Mouse (Mus musculus): ENCODE measurements around the gene Msantd1. TPM values are rescaled to one million over a fixed set of nuclear protein-coding genes. Genes with fewer than 3 reads are reported as not detected.
A peak's percentile ranks its signal among the peaks of the same experiment; 100 is the strongest.

Gene Msantd1
- polyA plus RNA-seq, 1 experiment = 9.1 TPM

- H3K27ac ChIP-seq (ENCODE audit: insufficient read depth, low read length) = no peak overlapping the region
- no peak for TF ChIP-seq POLR2A (IDR thresholded peaks at IDR 0.05; ENCODE audit: extremely low read depth, insufficient read depth, low read length)
- TF ChIP-seq CTCF (IDR thresholded peaks at IDR 0.05; ENCODE audit: extremely low read depth, insufficient read depth, low read length) = no peak
- H3K4me3 ChIP-seq (ENCODE audit: insufficient read depth, low read length) = no peak overlapping the region
- peaks cover 2% of the 10 kb centered on the region; the same call in 1 of the 2 replicates for H3K4me1 ChIP-seq (ENCODE audit: control insufficient read depth, insufficient read depth, low read length)
Measured at GRCm38 (mm10) chr5:34956151-34956550, 48.3 kb downstream of the Msantd1 start.

GRCm38 (mm10) chr5:34957015-34957414 lies 49.2 kb downstream of the Msantd1 start:
- Histone ChIP-seq H3K4me3 (ENCODE audit: insufficient read depth, low read length) (no peak overlapping the region), H3K27ac (ENCODE audit: insufficient read depth, low read length) (0 out of 2 replicates have a peak overlapping the region, but pooled peaks have one; percentile 4), H3K4me1 (ENCODE audit: control insufficient read depth, insufficient read depth, low read length) (peaks cover 2% of the 10 kb centered on the region; the same call in 1 of the 2 replicates)
- TF ChIP-seq POLR2A (IDR thresholded peaks at IDR 0.05; ENCODE audit: extremely low read depth, insufficient read depth, low read length) = no peak
- TF ChIP-seq CTCF (IDR thresholded peaks at IDR 0.05; ENCODE audit: extremely low read depth, insufficient read depth, low read length) = no peak

DNA sequence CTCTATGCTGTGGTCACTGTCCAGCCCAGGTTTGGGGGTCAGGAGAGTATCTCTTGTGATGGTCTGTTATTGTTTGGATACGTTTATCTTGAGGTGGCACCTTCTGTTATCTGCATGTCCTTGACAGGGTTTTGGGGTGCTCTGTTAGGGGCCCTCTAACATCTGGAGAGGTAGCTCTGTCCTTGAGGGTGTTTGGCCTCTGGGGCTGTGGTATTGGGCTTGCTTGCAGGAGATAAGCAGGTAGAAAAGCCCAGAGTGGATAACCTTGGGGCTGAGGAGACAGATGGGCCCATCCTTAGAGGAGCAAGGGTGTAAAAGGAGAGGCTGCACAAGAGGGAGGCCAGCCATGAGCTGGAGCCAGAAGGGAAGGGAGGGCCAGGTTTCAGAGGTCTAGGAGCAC lies 52.2 kb downstream of the Msantd1 start:
- no peak overlapping the region for H3K4me3 ChIP-seq (ENCODE audit: insufficient read depth, low read length)
- H3K27ac ChIP-seq (ENCODE audit: insufficient read depth, low read length) = no peak overlapping the region
- peaks cover 2% of the 10 kb centered on the region; the same call in 1 of the 2 replicates for H3K4me1 ChIP-seq (ENCODE audit: control insufficient read depth, insufficient read depth, low read length)
- no peak for TF ChIP-seq CTCF (IDR thresholded peaks at IDR 0.05; ENCODE audit: extremely low read depth, insufficient read depth, low read length)
- TF ChIP-seq POLR2A (IDR thresholded peaks at IDR 0.05; ENCODE audit: extremely low read depth, insufficient read depth, low read length) = no peak

- Histone ChIP-seq H3K4me3 (ENCODE audit: insufficient read depth, low read length) (no peak overlapping the region), H3K27ac (ENCODE audit: insufficient read depth, low read length) (no peak overlapping the region), H3K4me1 (ENCODE audit: control insufficient read depth, insufficient read depth, low read length) (no peaks in the 10 kb centered on the region)
- TF ChIP-seq POLR2A (IDR thresholded peaks at IDR 0.05; ENCODE audit: extremely low read depth, insufficient read depth, low read length) = no peak
- TF ChIP-seq CTCF (IDR thresholded peaks at IDR 0.05; ENCODE audit: extremely low read depth, insufficient read depth, low read length) = no peak
Measured at GRCm38 (mm10) chr5:34965531-34965930, 57.7 kb downstream of the Msantd1 start.

DNA sequence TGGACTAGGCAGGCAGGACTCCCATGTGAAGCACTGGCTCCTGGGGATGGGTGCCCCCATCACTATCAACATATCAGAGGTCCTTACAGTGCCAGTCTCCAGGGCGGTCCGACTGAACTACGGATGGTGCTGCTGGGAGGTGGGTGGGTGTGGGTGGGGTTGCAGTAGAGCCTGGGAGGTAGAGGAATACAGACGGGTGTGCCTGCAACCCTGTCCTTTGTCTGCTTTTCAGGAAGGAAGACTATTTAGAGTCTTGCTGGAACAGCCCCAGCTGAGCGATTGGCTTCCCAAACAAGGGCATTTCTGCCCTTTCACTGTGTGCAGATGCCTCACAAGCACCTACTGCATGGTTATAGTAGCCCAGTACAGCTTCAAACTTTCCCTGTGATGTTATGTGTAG lies 60.6 kb downstream of the Msantd1 start:
- Histone ChIP-seq H3K27ac (ENCODE audit: insufficient read depth, low read length) (no peak overlapping the region), H3K4me1 (ENCODE audit: control insufficient read depth, insufficient read depth, low read length) (no peaks in the 10 kb centered on the region), H3K4me3 (ENCODE audit: insufficient read depth, low read length) (no peak overlapping the region)
- TF ChIP-seq CTCF (IDR thresholded peaks at IDR 0.05; ENCODE audit: extremely low read depth, insufficient read depth, low read length) (no peak), POLR2A (IDR thresholded peaks at IDR 0.05; ENCODE audit: extremely low read depth, insufficient read depth, low read length) (no peak)

- H3K4me3 ChIP-seq (ENCODE audit: insufficient read depth, low read length) = no peak overlapping the region
- H3K27ac ChIP-seq (ENCODE audit: insufficient read depth, low read length) = no peak overlapping the region
- no peaks in the 10 kb centered on the region; the same call in 1 of the 2 replicates for H3K4me1 ChIP-seq (ENCODE audit: control insufficient read depth, insufficient read depth, low read length)
- no peak for TF ChIP-seq POLR2A (IDR thresholded peaks at IDR 0.05; ENCODE audit: extremely low read depth, insufficient read depth, low read length)
- no peak for TF ChIP-seq CTCF (IDR thresholded peaks at IDR 0.05; ENCODE audit: extremely low read depth, insufficient read depth, low read length)
Measured at GRCm38 (mm10) chr5:34972471-34972870, 64.7 kb downstream of the Msantd1 start.

Other genes starting within 250 kb of the Msantd1 start
- 15.5 and 16.6 TPM in 2 replicates for gene Nop14, start 247.9 kb upstream of the Msantd1 start, polyA plus RNA-seq (2012; rRNA removed)
- 3.2 and 4.1 TPM in 2 replicates for gene Grk4, start 247.6 kb upstream of the Msantd1 start, polyA plus RNA-seq (2012; rRNA removed)
- 43.1 and 46.6 TPM in 2 replicates for gene Htt, start 146.3 kb upstream of the Msantd1 start, polyA plus RNA-seq (2012; rRNA removed)
- 35.4 and 40.9 TPM in 2 replicates for gene Rgs12, start 41.4 kb downstream of the Msantd1 start, polyA plus RNA-seq (2012; rRNA removed)
- gene Hgfac, start 133.5 kb downstream of the Msantd1 start, polyA plus RNA-seq (2012; rRNA removed) = 0.44 and 0.45 TPM in 2 replicates
- 17.1 and 17.7 TPM in 2 replicates for gene Dok7, start 148.8 kb downstream of the Msantd1 start, polyA plus RNA-seq (2012; rRNA removed)
- 113 and 116 TPM in 2 replicates for gene Lrpap1, start 197.8 kb downstream of the Msantd1 start, polyA plus RNA-seq (2012; rRNA removed)

Measured in cortical plate, adult 2 months (tissue).